Mouse (Mus musculus): ENCODE data around the gene Chd8.
"Not testable (repeated sequence)": the region's sequence is repeated elsewhere in the genome, so short reads cannot be mapped to it uniquely, and the experiment has no call there.

- not testable (repeated sequence) for TF ChIP-seq CTCF, EP300 (IDR thresholded peaks at IDR 0.05; ENCODE audit: low read depth)
Observed at GRCm38 (mm10) chr14:52303517-52303916, 45.9 kb upstream of the Chd8 start.

All from liver, postnatal 0 days (tissue).